Mouse (Mus musculus): Measurements from ENCODE around the gene Myo15b. TPM values are rescaled to one million over a fixed set of nuclear protein-coding genes. Genes with fewer than 3 reads are reported as not detected.

Gene Myo15b
- total and polyA plus RNA-seq, 3 experiments, result 0.05 to 0.29 TPM; not detected in 1

DNA sequence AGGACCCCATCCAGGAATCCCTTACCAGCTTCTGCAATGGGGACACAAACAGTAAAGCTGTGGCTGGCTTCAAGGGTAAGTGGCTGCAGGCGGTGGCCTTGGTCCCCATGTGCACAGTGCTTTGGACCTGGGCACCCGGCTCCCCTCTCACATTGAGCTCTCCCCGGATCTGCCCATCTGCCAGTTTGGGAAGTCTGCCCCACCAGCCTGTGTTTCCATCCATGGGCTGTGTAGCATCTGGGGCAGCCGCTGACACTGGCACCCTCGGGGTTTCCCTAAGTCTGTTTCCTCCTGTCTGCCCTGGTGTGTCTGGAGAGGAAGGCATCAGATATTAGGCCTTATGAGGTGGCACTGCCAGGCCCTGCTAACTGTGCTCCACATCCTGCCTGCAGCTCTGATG is 29.8 kb downstream of the Myo15b start:
- no peaks in the 10 kb centered on the region for H3K4me1 ChIP-seq (ENCODE audit: control insufficient read depth, insufficient read depth, low read length)
- TF ChIP-seq POLR2A (IDR thresholded peaks at IDR 0.05; ENCODE audit: insufficient read depth, low read depth, low read length), result no peak
- no peak for TF ChIP-seq EP300 (IDR thresholded peaks at IDR 0.05; ENCODE audit: insufficient read depth, low read depth, low read length)
- no peak for TF ChIP-seq CTCF (IDR thresholded peaks at IDR 0.05)
- H3K9ac ChIP-seq (ENCODE audit: low read depth, low read length), result no peak overlapping the region
- intact Hi-C loops (cut with DNase I), result no loop called here
- DNase-seq, result no peak
- no peaks in the 10 kb centered on the region for H3K79me2 ChIP-seq (replicated peaks; ENCODE audit: control insufficient read depth, insufficient read depth, low read length)
- H3K4me3 ChIP-seq, result no peak overlapping the region
- no peaks in the 10 kb centered on the region for H3K27me3 ChIP-seq (ENCODE audit: control insufficient read depth, insufficient read depth, low read length)
- no peak overlapping the region for H3K27ac ChIP-seq
- no peaks in the 10 kb centered on the region for H3K36me3 ChIP-seq (ENCODE audit: control insufficient read depth, insufficient read depth, low read length)
- WGBS, result 81% methylated on average over 5 of the region's 5 CpGs

- WGBS, result 92% methylated on average over 6 of the region's 6 CpGs
- Histone ChIP-seq H3K79me2 (replicated peaks; ENCODE audit: control insufficient read depth, insufficient read depth, low read length) (no peaks in the 10 kb centered on the region), H3K27ac (no peak overlapping the region), H3K4me1 (ENCODE audit: control insufficient read depth, insufficient read depth, low read length) (no peaks in the 10 kb centered on the region), H3K36me3 (ENCODE audit: control insufficient read depth, insufficient read depth, low read length) (no peaks in the 10 kb centered on the region), H3K9ac (ENCODE audit: low read depth, low read length) (no peak overlapping the region), H3K4me3 (no peak overlapping the region), H3K27me3 (ENCODE audit: control insufficient read depth, insufficient read depth, low read length) (no peaks in the 10 kb centered on the region)
- DNase-seq, result no peak
- intact Hi-C loops (cut with DNase I), result no loop called here
- TF ChIP-seq POLR2A (IDR thresholded peaks at IDR 0.05; ENCODE audit: insufficient read depth, low read depth, low read length) (no peak), CTCF (IDR thresholded peaks at IDR 0.05) (no peak), EP300 (IDR thresholded peaks at IDR 0.05; ENCODE audit: insufficient read depth, low read depth, low read length) (no peak)
Measured at GRCm38 (mm10) chr11:115889159-115889558, 31.0 kb downstream of the Myo15b start.

DNA sequence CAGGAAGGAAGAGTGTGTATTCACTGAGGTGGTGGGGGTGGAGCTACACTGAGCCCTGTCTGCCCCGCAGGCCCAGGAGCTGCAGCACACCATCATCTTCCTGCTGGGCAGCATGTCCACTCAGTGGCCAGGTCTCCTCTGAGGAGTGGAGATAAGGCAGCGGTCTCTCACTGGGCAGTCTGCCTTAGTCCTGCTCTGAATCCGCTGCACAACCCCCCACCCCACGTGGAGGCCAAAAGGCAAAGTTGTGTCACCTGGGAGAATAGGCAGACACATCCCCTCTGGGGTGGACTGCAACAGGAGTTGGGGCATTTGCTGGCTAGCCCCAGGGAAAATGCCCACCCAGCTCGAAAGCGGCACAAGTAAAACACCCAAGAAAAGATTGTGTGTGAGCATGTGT is 34.0 kb downstream of the Myo15b start:
- Histone ChIP-seq H3K4me1 (ENCODE audit: control insufficient read depth, insufficient read depth, low read length) (no peaks in the 10 kb centered on the region), H3K9ac (ENCODE audit: low read depth, low read length) (no peak overlapping the region), H3K27ac (no peak overlapping the region), H3K27me3 (ENCODE audit: control insufficient read depth, insufficient read depth, low read length) (no peaks in the 10 kb centered on the region), H3K36me3 (ENCODE audit: control insufficient read depth, insufficient read depth, low read length) (no peaks in the 10 kb centered on the region), H3K79me2 (replicated peaks; ENCODE audit: control insufficient read depth, insufficient read depth, low read length) (no peaks in the 10 kb centered on the region), H3K4me3 (no peak overlapping the region)
- WGBS, result 55% methylated on average over 6 of the region's 6 CpGs
- no peak for DNase-seq
- intact Hi-C loops (cut with DNase I), result no loop called here
- TF ChIP-seq EP300 (IDR thresholded peaks at IDR 0.05; ENCODE audit: insufficient read depth, low read depth, low read length) (no peak), POLR2A (IDR thresholded peaks at IDR 0.05; ENCODE audit: insufficient read depth, low read depth, low read length) (no peak), CTCF (IDR thresholded peaks at IDR 0.05) (no peak)

- 89% methylated on average over 9 of the region's 9 CpGs for WGBS
- intact Hi-C loops (cut with DNase I), result no loop called here
- TF ChIP-seq POLR2A (IDR thresholded peaks at IDR 0.05; ENCODE audit: insufficient read depth, low read depth, low read length) (no peak), CTCF (IDR thresholded peaks at IDR 0.05) (no peak), EP300 (IDR thresholded peaks at IDR 0.05; ENCODE audit: insufficient read depth, low read depth, low read length) (no peak)
Measured at GRCm38 (mm10) chr11:115893071-115893470, 34.9 kb downstream of the Myo15b start.

GRCm38 (mm10) chr11:115894755-115895520 is 36.7 kb downstream of the Myo15b start:
- TF ChIP-seq EP300 (IDR thresholded peaks at IDR 0.05; ENCODE audit: insufficient read depth, low read depth, low read length), result no peak
- peak; percentile 67 for TF ChIP-seq CTCF (IDR thresholded peaks at IDR 0.05)
- TF ChIP-seq POLR2A (IDR thresholded peaks at IDR 0.05; ENCODE audit: insufficient read depth, low read depth, low read length), result no peak
- no peaks in the 10 kb centered on the region for H3K36me3 ChIP-seq (ENCODE audit: control insufficient read depth, insufficient read depth, low read length)
- no peak overlapping the region for H3K4me3 ChIP-seq
- no peak overlapping the region for H3K9ac ChIP-seq (ENCODE audit: low read depth, low read length)
- no peaks in the 10 kb centered on the region for H3K79me2 ChIP-seq (replicated peaks; ENCODE audit: control insufficient read depth, insufficient read depth, low read length)
- no peak overlapping the region for H3K27ac ChIP-seq
- WGBS, result 70% methylated on average over 14 of the region's 14 CpGs
- intact Hi-C loops (cut with DNase I), result no loop called here
- no peaks in the 10 kb centered on the region for H3K27me3 ChIP-seq (ENCODE audit: control insufficient read depth, insufficient read depth, low read length)
- no peaks in the 10 kb centered on the region for H3K4me1 ChIP-seq (ENCODE audit: control insufficient read depth, insufficient read depth, low read length)
- peak in 1 of 2 experiments; percentile 26 for DNase-seq

More at GRCm38 (mm10) chr11:115893071-115893470, 34.9 kb downstream of the Myo15b start:
- no peak for DNase-seq
- H3K4me3 ChIP-seq, result no peak overlapping the region
- H3K4me1 ChIP-seq (ENCODE audit: control insufficient read depth, insufficient read depth, low read length), result no peaks in the 10 kb centered on the region
- H3K9ac ChIP-seq (ENCODE audit: low read depth, low read length), result no peak overlapping the region
- no peaks in the 10 kb centered on the region for H3K36me3 ChIP-seq (ENCODE audit: control insufficient read depth, insufficient read depth, low read length)
- no peaks in the 10 kb centered on the region for H3K27me3 ChIP-seq (ENCODE audit: control insufficient read depth, insufficient read depth, low read length)
- no peak overlapping the region for H3K27ac ChIP-seq
- H3K79me2 ChIP-seq (replicated peaks; ENCODE audit: control insufficient read depth, insufficient read depth, low read length), result no peaks in the 10 kb centered on the region

DNA sequence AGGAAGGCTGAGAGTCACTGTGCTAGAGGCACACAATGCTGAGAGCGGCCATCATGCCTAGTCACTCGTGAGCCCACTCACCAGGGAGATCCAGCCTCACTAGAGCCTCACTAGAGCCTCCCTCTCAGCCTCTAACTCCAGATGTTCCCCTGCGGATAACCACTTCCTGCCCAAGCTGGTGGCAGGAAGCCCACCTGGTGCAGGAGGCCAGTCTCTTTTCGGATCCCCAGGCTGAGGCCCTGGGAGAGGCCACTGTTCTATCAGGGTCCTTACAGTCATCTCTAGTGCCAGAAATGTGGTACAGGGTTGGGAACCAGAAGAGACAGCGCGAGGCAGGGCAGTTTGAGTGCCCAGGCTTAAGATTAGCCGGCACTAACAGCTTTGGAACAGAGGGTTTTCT is 40.2 kb downstream of the Myo15b start:
- H3K27me3 ChIP-seq (ENCODE audit: control insufficient read depth, insufficient read depth, low read length), result no peaks in the 10 kb centered on the region
- peaks cover 9% of the 10 kb centered on the region for H3K4me1 ChIP-seq (ENCODE audit: control insufficient read depth, insufficient read depth, low read length)
- intact Hi-C loops (cut with DNase I), result loop anchor here (2.0 kb wide), 1 partner anchor 22 kb away; no protein-coding TSS in a partner anchor
- DNase-seq, result no peak
- no peak overlapping the region for H3K9ac ChIP-seq (ENCODE audit: low read depth, low read length)
- no peak for TF ChIP-seq CTCF (IDR thresholded peaks at IDR 0.05)
- TF ChIP-seq POLR2A (IDR thresholded peaks at IDR 0.05; ENCODE audit: insufficient read depth, low read depth, low read length), result no peak
- TF ChIP-seq EP300 (IDR thresholded peaks at IDR 0.05; ENCODE audit: insufficient read depth, low read depth, low read length), result no peak
- H3K36me3 ChIP-seq (ENCODE audit: control insufficient read depth, insufficient read depth, low read length), result no peaks in the 10 kb centered on the region
- no peak overlapping the region for H3K27ac ChIP-seq
- no peak overlapping the region for H3K4me3 ChIP-seq
- 82% methylated on average over 7 of the region's 7 CpGs for WGBS
- H3K79me2 ChIP-seq (replicated peaks; ENCODE audit: control insufficient read depth, insufficient read depth, low read length), result no peaks in the 10 kb centered on the region
